Mouse (Mus musculus) ovary, postnatal 10 days (tissue): ENCODE results near the gene Pik3r5.

ENCODE experiments used
- DNase-seq: peaks from one replicate; pipeline ENCODE4 v3.0.0; 2022; ENCODE audit warnings: low spot score

Gene Pik3r5

GRCm38 (mm10) chr11:68401428-68401827, 30.5 kb upstream of the Pik3r5 start:
- DNase-seq = no peak

DNA sequence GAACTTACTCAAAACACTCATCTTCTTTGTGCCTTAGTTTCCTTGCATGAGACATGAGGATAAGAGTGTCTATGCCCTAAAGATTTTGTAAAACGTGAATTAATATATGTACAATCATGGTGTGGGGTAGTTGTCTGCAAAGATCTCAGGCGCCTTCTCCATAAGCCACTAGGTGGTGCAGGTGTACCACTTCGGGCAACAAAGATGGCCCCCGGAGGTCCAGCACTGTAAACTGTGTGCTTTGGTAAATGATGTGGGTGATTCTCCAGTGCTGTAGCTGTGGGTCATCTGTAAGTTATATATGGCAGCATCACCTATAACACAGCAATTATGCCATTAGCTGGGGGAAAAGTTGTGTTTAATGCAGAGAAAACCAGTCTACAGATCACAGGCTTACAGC, 27.7 kb upstream of the Pik3r5 start:
- no peak for DNase-seq

DNA sequence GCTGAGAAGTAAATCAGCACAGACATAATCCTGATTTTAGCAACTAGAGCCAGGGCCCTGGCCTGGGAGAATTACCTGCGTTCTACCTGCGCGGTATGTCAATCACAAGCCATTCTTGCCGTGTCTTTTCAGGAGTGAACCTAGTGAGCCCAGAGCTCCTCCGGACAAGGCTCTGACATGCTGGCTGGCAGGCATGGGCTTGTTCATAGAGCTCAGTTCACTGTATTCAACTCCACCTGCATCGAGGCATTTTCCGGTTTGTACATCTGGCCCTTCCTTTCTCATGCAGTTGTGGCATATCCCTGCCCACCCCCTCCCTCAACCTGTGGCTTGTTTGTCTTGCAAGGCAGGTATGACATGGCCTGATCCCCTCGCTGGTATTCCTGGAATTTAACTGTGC, 26.3 kb upstream of the Pik3r5 start:
- no peak for DNase-seq

DNA sequence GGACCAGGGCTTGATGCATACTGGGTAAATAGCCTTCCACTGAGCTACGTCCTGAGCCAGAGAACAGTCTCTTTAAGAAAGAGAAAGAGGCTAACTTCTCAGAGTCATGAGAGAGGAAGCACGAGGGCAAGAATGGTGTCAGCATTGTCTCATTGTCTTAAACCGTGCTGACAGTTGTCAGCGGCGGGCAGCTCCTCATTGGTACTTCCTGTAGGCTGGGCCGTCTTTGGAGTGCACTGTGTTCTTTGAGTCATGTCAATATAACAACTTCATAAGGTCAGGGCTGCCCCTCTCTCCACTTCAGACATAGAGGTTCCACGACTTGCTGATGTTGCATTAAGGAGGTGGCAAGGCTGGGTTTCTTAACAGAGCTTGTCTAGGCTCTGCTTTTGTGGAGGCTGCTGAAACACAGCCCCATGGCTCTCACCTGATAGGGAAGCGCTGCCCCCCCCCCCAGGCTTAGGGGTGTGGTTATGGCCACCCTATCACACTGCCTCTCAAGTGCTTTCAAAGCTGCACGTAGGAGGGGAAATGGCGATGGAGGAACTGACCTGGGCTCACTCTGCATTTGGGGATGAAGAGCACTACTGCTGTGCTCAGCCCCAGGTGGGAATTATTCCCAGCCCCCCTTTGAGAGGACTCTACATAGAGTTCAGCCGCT, 24.5 kb upstream of the Pik3r5 start:
- no peak for DNase-seq

DNA sequence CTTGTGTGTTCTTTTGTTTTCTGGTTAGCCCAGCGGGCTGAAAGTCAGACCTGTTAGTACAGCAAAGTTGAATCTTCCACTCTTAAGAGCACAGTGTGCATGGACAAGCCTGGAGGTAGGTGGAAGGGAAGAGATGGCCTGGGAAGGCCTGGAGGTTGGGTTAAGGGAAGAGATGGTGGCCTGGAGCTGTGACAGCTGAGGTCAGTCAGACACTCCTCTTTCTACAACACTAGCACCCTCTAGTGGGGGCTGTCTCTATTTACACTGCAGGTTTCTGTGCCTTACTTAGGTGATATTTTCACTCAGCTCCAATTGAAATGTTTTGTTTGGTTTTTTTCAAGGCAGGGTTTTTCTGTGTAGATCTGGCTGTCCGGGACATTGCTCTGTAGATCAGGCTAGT, 23.8 kb upstream of the Pik3r5 start:
- DNase-seq = no peak

GRCm38 (mm10) chr11:68417001-68417400, 14.9 kb upstream of the Pik3r5 start:
- DNase-seq = no peak

- no peak for DNase-seq
Observed at GRCm38 (mm10) chr11:68417831-68418230, 14.1 kb upstream of the Pik3r5 start.

DNA sequence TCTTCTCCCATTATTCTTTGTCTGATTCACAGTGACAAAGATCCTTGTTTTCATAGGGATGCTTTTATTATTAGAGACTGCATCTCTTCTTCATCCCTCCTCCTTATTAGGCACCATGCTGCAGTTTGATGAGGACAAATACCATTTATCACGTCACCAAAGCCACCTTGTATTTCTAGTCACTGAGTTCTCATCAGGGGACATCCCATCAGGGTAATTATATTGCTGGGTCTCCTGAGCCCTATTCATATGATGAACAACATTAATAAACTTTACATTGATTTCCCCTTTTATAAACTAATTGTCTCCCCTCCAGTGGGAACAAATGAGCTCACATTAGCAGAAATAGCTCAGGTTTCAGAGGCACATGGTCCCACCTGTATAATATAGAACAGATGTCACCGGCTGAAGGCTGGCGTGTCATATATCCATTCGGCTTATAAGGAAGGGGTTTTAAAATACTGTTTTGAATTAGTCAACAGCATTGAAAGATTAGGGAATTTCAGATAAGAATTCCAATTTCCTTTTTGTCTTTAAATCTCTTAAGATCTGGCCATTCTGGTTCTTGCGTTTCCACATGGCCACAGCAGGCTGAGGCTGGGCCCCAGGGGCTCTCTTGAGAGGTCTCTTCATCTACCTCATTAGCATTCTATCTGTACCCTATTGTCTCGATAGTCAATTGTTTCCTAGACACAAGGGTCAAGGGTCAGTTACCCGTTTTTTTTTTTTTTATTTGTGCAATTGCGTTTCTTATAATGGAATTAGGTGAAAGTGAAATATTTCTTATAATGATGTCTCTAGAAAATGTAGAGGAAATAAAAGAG, 6.2 kb upstream of the Pik3r5 start:
- DNase-seq = no peak

- no peak for DNase-seq
Observed at GRCm38 (mm10) chr11:68427083-68427570, 4.8 kb upstream of the Pik3r5 start.

GRCm38 (mm10) chr11:68430662-68431061, 1.3 kb upstream of the Pik3r5 start:
- no peak for DNase-seq

DNA sequence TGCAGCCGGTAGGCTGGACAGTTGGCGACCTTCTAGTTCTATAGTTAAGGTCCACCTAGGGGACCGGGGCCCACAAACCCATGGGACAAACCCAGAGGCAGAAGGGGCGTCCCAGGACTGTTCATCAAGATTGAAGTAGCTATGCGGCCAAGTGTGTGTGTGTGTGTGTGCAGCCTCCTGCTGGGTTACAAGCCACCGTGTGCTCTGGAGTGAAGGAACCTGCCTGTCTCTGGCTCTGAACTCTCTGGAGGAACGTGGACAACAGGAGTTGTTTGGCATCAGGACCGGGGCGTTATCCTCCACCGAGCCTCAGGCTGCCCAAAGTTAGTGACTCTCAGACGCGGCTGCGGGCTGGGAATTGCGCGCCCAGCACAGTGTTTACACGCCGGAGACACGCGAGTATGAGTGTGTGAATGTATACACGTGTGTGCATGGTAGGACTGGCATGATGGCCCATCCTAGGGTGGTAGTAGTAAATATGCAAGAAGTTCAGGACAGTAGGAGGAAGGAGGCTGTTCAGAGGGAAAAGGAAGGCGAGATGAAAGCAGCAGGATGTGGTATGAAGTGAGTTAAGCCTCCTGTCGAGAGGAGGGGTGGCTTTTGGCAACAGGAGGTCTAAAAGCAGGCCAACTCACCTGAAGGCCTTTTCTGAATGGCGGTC, 570 bp downstream of the Pik3r5 start:
- no peak for DNase-seq

DNA sequence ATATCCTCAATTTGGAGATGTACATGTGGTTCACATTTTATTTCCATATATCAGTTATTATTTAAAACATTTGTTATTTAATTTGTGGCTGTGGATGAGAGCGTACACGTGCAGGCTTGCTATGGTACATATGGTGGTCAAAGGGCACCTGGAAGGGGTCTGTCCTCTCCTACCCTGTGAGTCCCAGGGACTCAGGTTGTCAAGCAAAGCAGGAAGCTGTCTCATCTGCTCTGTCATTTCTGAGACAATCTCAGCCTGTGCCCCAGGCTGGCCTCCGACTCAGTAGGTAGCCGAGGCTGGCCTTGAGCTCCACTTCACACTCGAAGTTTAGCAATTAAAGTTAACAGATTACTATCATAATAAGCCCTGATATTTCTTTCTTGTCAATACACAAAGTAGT, 1.6 kb downstream of the Pik3r5 start:
- no peak for DNase-seq

GRCm38 (mm10) chr11:68434697-68435096, 2.8 kb downstream of the Pik3r5 start:
- no peak for DNase-seq

DNA sequence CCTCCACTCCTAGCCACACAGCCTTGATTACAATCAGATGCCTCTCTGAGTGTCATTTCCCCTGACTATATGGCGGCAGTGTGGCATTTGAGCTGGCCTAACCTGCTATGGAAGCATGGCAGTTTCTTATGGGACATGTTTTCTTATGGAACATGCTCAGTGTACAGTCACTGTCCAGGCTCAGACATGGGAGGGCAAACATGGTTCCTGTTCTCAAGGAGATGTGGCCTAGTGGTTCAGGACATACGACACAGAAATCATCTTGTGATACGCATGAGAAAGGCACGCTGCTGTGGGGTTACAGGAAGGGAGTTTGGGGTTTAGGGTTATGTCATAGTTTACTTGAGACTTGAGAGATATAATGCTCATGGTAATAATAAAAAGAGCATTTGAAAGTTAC, 3.7 kb downstream of the Pik3r5 start:
- no peak for DNase-seq

GRCm38 (mm10) chr11:68436376-68436775, 4.5 kb downstream of the Pik3r5 start:
- no peak for DNase-seq

DNA sequence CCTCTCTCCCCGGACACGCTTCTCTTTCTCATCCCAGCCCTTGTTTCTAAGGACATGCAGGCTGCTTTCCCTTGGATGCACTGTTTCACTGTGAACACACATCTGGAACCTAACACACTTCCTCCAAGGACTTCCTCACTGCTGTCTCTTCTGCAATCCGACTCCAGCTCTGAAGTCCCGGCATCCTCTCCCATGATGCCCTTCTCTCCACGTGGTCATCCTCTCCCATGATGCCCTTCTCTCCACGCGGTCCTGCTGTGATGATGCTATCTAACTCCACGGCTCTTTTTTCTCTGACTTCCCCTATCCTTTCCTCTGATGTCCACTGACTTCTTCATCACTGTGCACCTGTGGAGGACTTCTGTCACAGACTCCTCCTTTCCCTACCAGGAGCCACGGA, 8.2 kb downstream of the Pik3r5 start:
- no peak for DNase-seq

DNA sequence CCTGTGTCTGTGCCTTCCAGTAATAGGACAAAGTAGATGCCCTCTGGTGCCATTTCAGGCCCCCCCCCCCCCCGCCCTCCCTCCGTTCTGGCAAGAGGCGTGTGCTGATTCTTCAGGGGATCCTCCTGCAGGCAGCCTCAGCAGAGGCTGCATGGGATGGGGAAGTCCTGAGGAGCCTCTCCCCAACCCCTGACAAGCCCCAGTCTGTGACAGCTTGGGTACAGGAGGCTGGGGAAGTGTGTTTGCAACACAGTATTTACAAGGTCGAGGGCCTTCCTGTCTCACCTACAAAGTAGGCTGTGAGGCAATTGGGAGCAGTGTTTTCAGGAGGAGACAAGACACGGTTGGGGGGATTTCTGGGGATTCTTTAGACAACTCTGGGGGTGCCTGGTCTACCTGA, 9.0 kb downstream of the Pik3r5 start:
- no peak for DNase-seq

- no peak for DNase-seq
Observed at GRCm38 (mm10) chr11:68442346-68442745, 10.4 kb downstream of the Pik3r5 start.

DNA sequence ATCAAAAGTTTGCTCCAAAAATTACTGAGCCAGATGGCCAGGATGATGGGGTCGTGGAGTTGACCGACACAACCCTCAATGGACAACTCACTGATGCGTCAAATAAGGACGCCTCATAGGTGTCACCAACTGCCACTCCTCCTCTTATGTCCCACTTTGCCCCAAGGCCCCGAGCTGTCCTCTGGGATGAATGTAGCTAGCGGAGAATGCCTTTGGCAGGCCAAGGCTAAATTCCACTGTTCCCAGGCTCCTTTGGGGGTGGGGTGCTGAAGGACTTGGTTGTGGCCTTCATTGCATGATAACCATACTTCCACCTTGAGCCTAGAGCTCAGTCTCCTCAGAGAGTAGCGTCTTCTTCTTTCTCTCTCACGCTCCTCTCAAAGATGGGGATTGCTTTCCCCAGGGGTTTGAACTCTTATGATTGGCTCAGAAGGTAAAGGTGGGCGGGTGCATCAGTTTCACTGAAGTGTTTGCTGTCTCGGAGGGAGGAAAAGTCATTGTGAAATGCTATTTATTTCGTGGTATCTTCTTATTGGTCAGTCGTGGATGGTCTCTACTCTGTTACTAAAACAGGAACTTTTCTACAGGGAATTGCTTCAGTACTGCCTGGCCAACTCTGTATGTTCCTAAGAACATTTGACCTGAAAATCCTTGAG, 11.2 kb downstream of the Pik3r5 start:
- DNase-seq = no peak

DNA sequence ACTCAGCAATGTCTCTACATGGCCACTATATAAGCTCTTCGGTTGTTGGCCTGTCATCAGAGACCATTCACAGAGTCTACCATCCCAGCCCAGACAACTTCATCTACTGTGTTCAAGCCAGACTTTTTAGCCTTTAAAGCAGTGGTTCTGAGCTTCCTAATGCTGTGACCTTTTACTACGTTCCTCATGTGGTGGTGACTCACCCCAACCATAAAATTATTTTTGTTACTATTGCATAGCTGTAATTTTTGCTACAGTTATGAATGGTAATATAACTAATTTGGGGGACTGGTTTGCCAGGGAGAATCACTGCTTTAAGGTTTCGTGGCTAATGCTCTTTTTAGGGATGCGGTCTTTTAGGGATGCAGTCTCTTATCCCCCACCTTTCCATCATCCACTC, 14.0 kb downstream of the Pik3r5 start:
- no peak for DNase-seq

- DNase-seq = no peak
Observed at GRCm38 (mm10) chr11:68446547-68446946, 14.6 kb downstream of the Pik3r5 start.

- no peak for DNase-seq
Observed at GRCm38 (mm10) chr11:68447242-68447641, 15.3 kb downstream of the Pik3r5 start.

DNA sequence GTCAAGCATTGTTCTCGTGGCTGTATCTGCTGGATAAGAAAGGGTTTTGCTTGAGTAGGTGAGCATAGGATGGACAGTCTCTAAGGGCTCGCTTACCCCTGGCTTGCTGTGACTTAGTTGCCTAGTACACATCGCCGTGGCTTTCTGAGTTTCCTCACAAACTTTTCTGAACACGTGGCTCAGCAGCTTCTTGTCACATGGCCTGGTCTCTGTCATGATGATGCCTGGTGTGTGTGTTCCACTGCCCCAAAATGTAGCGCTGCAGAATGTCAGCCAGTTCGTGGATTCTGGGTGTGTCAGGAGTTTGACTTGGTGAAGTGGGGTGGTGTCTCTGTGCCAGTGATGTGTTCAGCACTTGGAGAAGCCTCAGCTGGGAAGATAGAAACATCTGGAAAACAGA, 16.4 kb downstream of the Pik3r5 start:
- no peak for DNase-seq
